Mouse (Mus musculus): Measurements from ENCODE around the gene Clspn. TPM values are rescaled to one million over a fixed set of nuclear protein-coding genes. Genes with fewer than 3 reads are reported as not detected.

The Clspn gene
- polyA plus RNA-seq, 1 experiment from 2014 or later = 8.1 TPM

DNA sequence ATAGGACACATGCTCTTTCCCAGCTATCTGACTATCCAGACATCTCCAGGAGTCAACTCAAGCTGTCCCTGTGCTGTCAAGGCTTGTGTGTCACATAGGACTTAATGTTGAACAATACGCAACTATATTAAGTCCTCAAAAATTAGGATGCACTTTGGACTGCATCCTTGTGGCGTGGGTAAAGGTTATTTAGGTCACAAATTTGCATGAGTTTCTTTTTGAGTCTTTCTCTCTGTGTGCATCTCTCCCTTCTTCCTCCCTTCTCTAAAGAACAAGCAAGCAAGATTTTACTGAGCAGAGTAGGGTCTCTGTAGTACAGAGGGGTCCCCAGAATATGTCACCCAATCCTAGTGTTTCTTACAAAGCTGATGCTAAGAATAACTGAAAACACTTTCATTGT, 10.6 kb upstream of the Clspn start:
- Histone ChIP-seq H3K27ac (replicated peaks; ENCODE audit: low read depth, low read length) (no peak overlapping the region), H3K9me3 (ENCODE audit: control insufficient read depth, low read length) (no peaks in the 10 kb centered on the region; the same call in 1 of the 2 replicates), H3K36me3 (ENCODE audit: control insufficient read depth, insufficient read depth, low read length) (no peaks in the 10 kb centered on the region), H3K4me3 (replicated peaks; ENCODE audit: low read depth, low read length) (no peak overlapping the region), H3K9ac (replicated peaks; ENCODE audit: low read length) (no peak overlapping the region), H3K4me1 (ENCODE audit: control insufficient read depth, insufficient read depth, low read length) (no peaks in the 10 kb centered on the region), H3K4me2 (ENCODE audit: low read length) (no peak overlapping the region), H3K27me3 (ENCODE audit: control insufficient read depth, insufficient read depth, low read length) (no peaks in the 10 kb centered on the region)
- no peak for ATAC-seq (ENCODE audit: low FRiP score, low TSS enrichment)
- DNase-seq = no peak
- 77% methylated on average over 2 of the region's 2 CpGs for WGBS

DNA sequence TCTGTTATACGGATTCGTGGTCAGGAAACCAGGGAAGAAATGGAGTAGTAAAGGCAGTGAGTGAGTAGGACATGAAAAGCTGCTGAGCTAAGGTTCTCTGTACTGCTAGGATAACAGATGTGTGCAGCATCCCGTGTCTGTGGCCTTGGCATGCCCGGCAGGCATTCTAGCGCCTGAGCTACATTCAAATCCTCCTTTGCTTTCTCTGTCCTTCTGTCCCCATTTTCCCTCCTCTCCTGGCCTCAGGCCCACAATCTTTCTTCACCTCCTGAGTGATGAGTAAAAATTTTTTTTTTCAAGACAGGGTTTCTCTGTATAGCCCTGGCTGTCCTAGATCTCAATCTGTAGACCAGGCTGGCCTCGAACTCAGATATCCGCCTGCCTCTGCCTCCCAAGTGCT, 4.6 kb upstream of the Clspn start:
- H3K4me2 ChIP-seq (ENCODE audit: low read length) = no peak overlapping the region
- no peak for ATAC-seq (ENCODE audit: low FRiP score, low TSS enrichment)
- H3K9me3 ChIP-seq (ENCODE audit: control insufficient read depth, low read length) = no peaks in the 10 kb centered on the region; the same call in 1 of the 2 replicates
- no peak for DNase-seq
- H3K9ac ChIP-seq (replicated peaks; ENCODE audit: low read length) = no peak overlapping the region
- no peaks in the 10 kb centered on the region for H3K4me1 ChIP-seq (ENCODE audit: control insufficient read depth, insufficient read depth, low read length)
- no peak overlapping the region for H3K27ac ChIP-seq (replicated peaks; ENCODE audit: low read depth, low read length)
- H3K4me3 ChIP-seq (replicated peaks; ENCODE audit: low read depth, low read length) = no peak overlapping the region
- no peaks in the 10 kb centered on the region for H3K27me3 ChIP-seq (ENCODE audit: control insufficient read depth, insufficient read depth, low read length)
- 84% methylated on average over 7 of the region's 7 CpGs for WGBS
- no peaks in the 10 kb centered on the region for H3K36me3 ChIP-seq (ENCODE audit: control insufficient read depth, insufficient read depth, low read length)

DNA sequence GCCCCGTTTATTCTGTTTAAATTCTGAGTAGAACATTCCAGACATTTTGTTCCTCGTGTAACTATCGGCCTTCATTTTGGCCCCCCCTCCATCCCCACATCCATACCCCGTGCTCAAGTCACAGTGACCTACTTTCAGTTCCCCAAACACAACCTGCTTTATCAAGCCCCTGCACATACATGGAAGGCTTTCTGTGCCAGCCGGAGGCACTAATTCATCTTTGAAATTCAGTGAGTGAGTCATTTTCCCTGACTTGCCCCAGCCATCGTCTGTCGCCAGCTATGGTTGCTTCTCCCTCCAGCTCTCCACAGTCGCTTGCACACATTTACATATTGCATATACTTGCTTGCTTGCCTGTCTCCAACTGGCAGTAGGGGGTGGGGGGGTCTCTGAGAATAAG, 3.6 kb upstream of the Clspn start:
- DNase-seq (no peak), ATAC-seq (ENCODE audit: low FRiP score, low TSS enrichment) (no peak)
- H3K4me2 ChIP-seq (ENCODE audit: low read length) = no peak overlapping the region
- 65% methylated on average over 8 of the region's 8 CpGs for WGBS
- H3K27ac ChIP-seq (replicated peaks; ENCODE audit: low read depth, low read length) = no peak overlapping the region
- H3K4me1 ChIP-seq (ENCODE audit: control insufficient read depth, insufficient read depth, low read length) = no peaks in the 10 kb centered on the region
- no peak overlapping the region for H3K9ac ChIP-seq (replicated peaks; ENCODE audit: low read length)
- no peaks in the 10 kb centered on the region for H3K27me3 ChIP-seq (ENCODE audit: control insufficient read depth, insufficient read depth, low read length)
- H3K36me3 ChIP-seq (ENCODE audit: control insufficient read depth, insufficient read depth, low read length) = no peaks in the 10 kb centered on the region
- no peak overlapping the region for H3K4me3 ChIP-seq (replicated peaks; ENCODE audit: low read depth, low read length)
- no peaks in the 10 kb centered on the region; the same call in 1 of the 2 replicates for H3K9me3 ChIP-seq (ENCODE audit: control insufficient read depth, low read length)

DNA sequence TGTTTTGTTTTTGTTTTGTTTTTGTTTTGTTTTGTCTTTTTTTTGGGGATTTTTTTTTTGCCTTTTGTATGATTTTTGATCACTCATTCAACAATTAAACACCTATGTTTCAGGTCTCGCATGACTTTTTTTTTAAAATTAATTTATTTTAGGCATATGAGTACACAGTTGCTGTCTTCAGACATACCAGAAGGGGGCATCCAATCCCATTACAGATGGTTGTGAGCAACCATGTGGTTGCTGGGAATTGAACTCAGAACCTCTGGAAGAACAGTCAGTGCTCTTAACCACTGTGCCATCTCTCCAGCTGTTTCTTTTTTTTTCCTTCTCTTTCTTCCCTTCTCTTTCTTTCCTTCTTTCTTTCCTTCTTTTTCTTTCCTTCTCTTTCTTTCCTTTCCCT, 3.0 kb upstream of the Clspn start:
- WGBS = 93% methylated on average over 1 of the region's 1 CpGs

DNA sequence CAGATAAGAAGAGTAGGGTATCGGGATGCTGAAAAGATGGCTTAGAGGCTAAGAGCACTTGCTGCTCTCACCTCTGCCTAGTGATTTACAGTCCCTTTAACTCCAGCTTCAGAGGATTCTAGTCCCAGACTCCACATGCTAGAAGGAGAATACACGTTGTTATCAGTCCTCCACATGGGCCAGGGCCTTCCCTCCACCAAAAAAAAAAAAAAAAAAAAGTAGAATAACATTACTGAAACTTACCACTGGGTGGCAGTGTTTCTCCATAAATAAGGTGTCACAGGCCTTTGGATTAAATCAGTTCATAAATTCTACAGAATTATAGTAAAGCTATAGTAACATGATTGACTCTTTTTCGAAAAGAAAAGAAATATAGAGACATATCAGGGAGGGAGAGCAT, 2.3 kb upstream of the Clspn start:
- Histone ChIP-seq H3K9ac (replicated peaks; ENCODE audit: low read length) (no peak overlapping the region), H3K4me3 (replicated peaks; ENCODE audit: low read depth, low read length) (no peak overlapping the region), H3K4me1 (ENCODE audit: control insufficient read depth, insufficient read depth, low read length) (no peaks in the 10 kb centered on the region), H3K27ac (replicated peaks; ENCODE audit: low read depth, low read length) (no peak overlapping the region), H3K27me3 (ENCODE audit: control insufficient read depth, insufficient read depth, low read length) (no peaks in the 10 kb centered on the region), H3K9me3 (ENCODE audit: control insufficient read depth, low read length) (no peaks in the 10 kb centered on the region), H3K36me3 (ENCODE audit: control insufficient read depth, insufficient read depth, low read length) (no peaks in the 10 kb centered on the region), H3K4me2 (ENCODE audit: low read length) (no peak overlapping the region)
- ATAC-seq (ENCODE audit: low FRiP score, low TSS enrichment) (no peak), DNase-seq (peak; percentile 80)
- 32% methylated on average over 3 of the region's 3 CpGs for WGBS

More for the DNA sequence above, 3.0 kb upstream of the Clspn start:
- no peaks in the 10 kb centered on the region for H3K36me3 ChIP-seq (ENCODE audit: control insufficient read depth, insufficient read depth, low read length)
- H3K4me3 ChIP-seq (replicated peaks; ENCODE audit: low read depth, low read length) = no peak overlapping the region
- H3K27me3 ChIP-seq (ENCODE audit: control insufficient read depth, insufficient read depth, low read length) = no peaks in the 10 kb centered on the region
- no peak for ATAC-seq (ENCODE audit: low FRiP score, low TSS enrichment)
- H3K27ac ChIP-seq (replicated peaks; ENCODE audit: low read depth, low read length) = no peak overlapping the region
- H3K9me3 ChIP-seq (ENCODE audit: control insufficient read depth, low read length) = no peaks in the 10 kb centered on the region; the same call in 1 of the 2 replicates
- H3K9ac ChIP-seq (replicated peaks; ENCODE audit: low read length) = no peak overlapping the region
- H3K4me2 ChIP-seq (ENCODE audit: low read length) = no peak overlapping the region
- no peaks in the 10 kb centered on the region for H3K4me1 ChIP-seq (ENCODE audit: control insufficient read depth, insufficient read depth, low read length)
- no peak for DNase-seq

DNA sequence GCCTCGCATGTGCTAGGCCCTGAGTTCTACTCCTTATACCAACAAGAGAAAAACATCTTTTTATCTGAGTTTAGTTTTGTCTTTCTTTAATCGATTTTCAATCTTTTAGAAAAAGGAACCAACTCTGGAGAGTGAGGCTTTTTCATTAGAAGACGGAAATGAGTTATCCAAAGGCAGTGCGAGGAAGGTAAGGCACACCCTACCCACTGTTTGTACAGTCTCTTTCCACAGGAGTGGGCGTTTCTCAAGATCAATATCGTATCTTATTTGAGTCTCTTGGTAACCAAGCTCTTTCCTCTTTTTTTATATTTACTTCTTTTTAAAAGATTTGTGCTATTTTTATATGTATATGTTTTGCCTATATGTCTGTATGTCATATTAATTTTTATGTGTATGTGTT, 7.1 kb downstream of the Clspn start:
- Histone ChIP-seq H3K27me3 (ENCODE audit: control insufficient read depth, insufficient read depth, low read length) (no peaks in the 10 kb centered on the region), H3K4me3 (replicated peaks; ENCODE audit: low read depth, low read length) (no peak overlapping the region), H3K27ac (replicated peaks; ENCODE audit: low read depth, low read length) (no peak overlapping the region), H3K4me2 (ENCODE audit: low read length) (no peak overlapping the region), H3K4me1 (ENCODE audit: control insufficient read depth, insufficient read depth, low read length) (no peaks in the 10 kb centered on the region), H3K9me3 (ENCODE audit: control insufficient read depth, low read length) (no peaks in the 10 kb centered on the region), H3K36me3 (ENCODE audit: control insufficient read depth, insufficient read depth, low read length) (0 out of 2 replicates have a peak, but pooled peaks cover 5% of the 10 kb centered on the region), H3K9ac (replicated peaks; ENCODE audit: low read length) (no peak overlapping the region)
- DNase-seq = no peak
- ATAC-seq (ENCODE audit: low FRiP score, low TSS enrichment) = no peak
- 95% methylated on average over 6 of the region's 6 CpGs for WGBS

DNA sequence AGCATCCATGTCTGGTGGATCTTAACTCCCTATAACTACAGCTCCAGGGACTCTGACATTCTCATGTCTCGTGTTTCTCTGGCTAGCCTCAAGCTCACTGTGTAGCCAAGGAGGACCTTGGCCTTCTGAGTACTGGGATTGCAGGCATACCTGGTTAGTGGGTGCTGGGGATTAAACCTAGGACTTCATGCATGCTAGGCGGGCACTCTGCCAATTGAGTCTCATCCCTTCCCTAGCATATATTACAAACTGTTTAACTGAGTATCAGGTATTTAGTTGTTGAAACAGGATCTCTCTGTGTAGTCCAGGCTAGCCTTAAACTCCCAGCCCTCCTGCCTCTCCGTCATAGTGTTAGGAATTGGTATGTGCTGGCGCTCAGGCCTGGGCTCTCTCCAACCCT, 10.5 kb downstream of the Clspn start:
- H3K9me3 ChIP-seq (ENCODE audit: control insufficient read depth, low read length) = no peaks in the 10 kb centered on the region
- 98% methylated on average over 4 of the region's 4 CpGs for WGBS
- H3K36me3 ChIP-seq (ENCODE audit: control insufficient read depth, insufficient read depth, low read length) = 0 out of 2 replicates have a peak, but pooled peaks cover 5% of the 10 kb centered on the region
- H3K27me3 ChIP-seq (ENCODE audit: control insufficient read depth, insufficient read depth, low read length) = no peaks in the 10 kb centered on the region
- no peaks in the 10 kb centered on the region for H3K4me1 ChIP-seq (ENCODE audit: control insufficient read depth, insufficient read depth, low read length)
- no peak overlapping the region for H3K4me3 ChIP-seq (replicated peaks; ENCODE audit: low read depth, low read length)
- no peak overlapping the region for H3K4me2 ChIP-seq (ENCODE audit: low read length)
- H3K9ac ChIP-seq (replicated peaks; ENCODE audit: low read length) = no peak overlapping the region
- DNase-seq = no peak
- no peak overlapping the region for H3K27ac ChIP-seq (replicated peaks; ENCODE audit: low read depth, low read length)
- ATAC-seq (ENCODE audit: low FRiP score, low TSS enrichment) = no peak

DNA sequence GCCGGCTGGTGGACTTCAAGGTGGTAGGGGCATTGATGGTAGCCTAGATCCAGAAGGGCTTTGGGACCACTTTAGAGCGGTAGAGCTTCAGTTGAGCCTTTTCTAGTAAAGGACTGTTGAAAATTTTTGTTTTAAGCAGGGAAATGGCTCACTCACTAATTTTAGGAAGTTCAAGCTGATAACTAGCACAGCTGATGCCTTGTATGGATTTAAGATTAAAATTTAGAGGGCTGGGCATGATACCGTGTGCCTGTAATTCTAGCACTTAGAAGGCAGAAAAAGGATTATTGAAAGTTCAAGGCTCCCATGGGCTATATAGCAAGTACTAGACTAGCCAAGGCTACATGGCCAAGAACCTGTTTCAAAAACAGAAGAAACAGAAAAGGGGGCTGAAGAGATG, 13.0 kb downstream of the Clspn start:
- ATAC-seq (ENCODE audit: low FRiP score, low TSS enrichment) = no peak
- H3K4me3 ChIP-seq (replicated peaks; ENCODE audit: low read depth, low read length) = no peak overlapping the region
- WGBS = 93% methylated on average over 3 of the region's 3 CpGs
- H3K27ac ChIP-seq (replicated peaks; ENCODE audit: low read depth, low read length) = no peak overlapping the region
- no peak for DNase-seq
- H3K4me1 ChIP-seq (ENCODE audit: control insufficient read depth, insufficient read depth, low read length) = no peaks in the 10 kb centered on the region
- H3K9ac ChIP-seq (replicated peaks; ENCODE audit: low read length) = no peak overlapping the region
- H3K4me2 ChIP-seq (ENCODE audit: low read length) = no peak overlapping the region
- no peaks in the 10 kb centered on the region for H3K9me3 ChIP-seq (ENCODE audit: control insufficient read depth, low read length)
- H3K36me3 ChIP-seq (ENCODE audit: control insufficient read depth, insufficient read depth, low read length) = peaks cover 15% of the 10 kb centered on the region; the same call in 1 of the 2 replicates
- H3K27me3 ChIP-seq (ENCODE audit: control insufficient read depth, insufficient read depth, low read length) = no peaks in the 10 kb centered on the region

DNA sequence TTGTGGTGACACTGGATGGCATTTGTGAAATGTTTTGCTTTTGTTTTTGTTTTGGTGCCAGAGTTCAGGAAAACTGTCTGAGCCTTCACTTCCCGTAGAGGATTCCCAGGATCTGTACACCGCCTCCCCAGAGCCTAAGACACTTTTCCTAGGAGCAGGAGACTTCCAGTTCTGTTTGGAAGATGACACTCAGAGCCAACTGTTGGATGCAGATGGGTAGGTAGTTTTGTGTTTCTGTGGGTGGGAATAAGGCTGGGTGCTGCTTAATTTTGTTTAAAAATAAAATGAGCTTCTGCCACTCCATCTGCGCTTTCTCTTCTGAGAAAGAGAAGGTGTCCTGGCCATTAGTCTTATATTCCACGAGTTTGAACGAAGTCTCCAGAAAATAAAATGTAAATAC, 19.5 kb downstream of the Clspn start:
- Histone ChIP-seq H3K27ac (replicated peaks; ENCODE audit: low read depth, low read length) (no peak overlapping the region), H3K9ac (replicated peaks; ENCODE audit: low read length) (no peak overlapping the region), H3K4me1 (ENCODE audit: control insufficient read depth, insufficient read depth, low read length) (no peaks in the 10 kb centered on the region), H3K4me3 (replicated peaks; ENCODE audit: low read depth, low read length) (no peak overlapping the region), H3K27me3 (ENCODE audit: control insufficient read depth, insufficient read depth, low read length) (no peaks in the 10 kb centered on the region), H3K4me2 (ENCODE audit: low read length) (no peak overlapping the region), H3K9me3 (ENCODE audit: control insufficient read depth, low read length) (no peaks in the 10 kb centered on the region), H3K36me3 (ENCODE audit: control insufficient read depth, insufficient read depth, low read length) (peaks cover 35% of the 10 kb centered on the region)
- no peak for ATAC-seq (ENCODE audit: low FRiP score, low TSS enrichment)
- no peak for DNase-seq
- WGBS = 96% methylated on average over 5 of the region's 5 CpGs
